Mouse (Mus musculus) B cell, adult 2 months (primary cell): ENCODE results near the gene Gata1.
A peak's percentile ranks its signal among the peaks of the same experiment; 100 is the strongest.
"Not testable (repeated sequence)": the region's sequence is repeated elsewhere in the genome, so short reads cannot be mapped to it uniquely, and the experiment has no call there.

Source experiments
- DNase-seq, 2 experiments: peaks; one replicate each; pipeline ENCODE4 v3.0.0; 2022

Gata1 gene

DNA sequence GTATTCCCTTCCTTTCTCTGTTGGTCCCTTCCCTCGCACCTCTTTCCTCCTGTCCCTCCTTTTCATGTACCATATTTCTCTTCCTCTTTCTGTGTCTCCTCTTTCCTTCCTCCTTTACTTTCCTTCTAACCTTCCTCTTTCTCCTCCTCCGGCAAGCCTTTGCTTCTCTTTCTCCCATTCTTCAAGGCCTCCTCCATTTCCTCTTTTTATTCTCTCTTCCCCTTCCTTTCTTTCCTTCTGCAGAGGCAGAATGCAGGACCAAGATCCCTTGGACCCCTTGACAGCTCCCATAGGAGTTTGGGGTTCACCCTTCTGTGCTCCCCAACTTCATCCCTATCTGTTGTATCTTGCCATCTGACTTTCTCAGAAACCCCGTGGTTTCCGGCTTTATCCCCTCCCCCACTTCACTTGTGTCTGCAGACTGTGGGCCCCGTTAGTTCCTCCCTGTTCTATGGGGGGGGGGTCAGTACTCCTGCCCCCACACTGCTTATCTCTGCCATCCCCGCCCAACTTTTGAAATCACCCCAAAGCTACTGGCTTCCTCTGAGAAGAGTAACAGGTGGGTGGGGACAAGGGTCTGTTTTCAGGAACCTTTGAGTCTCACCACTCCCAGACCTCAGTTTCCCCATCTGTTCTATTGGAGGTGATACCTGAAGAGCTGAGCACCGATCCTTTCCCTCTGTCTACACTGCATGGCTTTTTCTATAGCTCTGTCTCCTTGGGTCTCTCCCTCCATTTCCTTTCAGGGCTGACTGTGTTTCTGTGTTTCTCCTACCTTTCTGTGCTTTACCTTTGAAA is 13.8 kb downstream of the Gata1 start:
- DNase-seq, result peak in 1 of 2 experiments; percentile 1

DNA sequence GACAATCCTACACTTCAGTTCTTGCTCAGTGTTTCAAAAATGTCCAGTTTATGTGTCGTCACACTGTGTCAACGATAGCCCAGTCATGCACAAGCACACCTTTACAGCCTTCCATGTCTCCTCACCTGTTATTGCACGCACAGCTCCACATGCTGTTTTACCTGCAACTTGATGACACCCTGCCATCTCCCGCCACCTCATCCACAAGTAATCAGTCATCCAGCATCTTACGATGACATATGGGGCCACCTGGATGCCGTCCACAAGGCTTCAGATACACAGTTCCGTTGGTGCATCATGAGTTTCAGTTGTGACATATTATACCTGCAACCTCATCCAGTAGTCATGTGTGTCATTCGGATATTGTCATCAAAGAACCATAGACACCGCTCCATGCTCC is 19.0 kb downstream of the Gata1 start:
- no peak for DNase-seq

DNA sequence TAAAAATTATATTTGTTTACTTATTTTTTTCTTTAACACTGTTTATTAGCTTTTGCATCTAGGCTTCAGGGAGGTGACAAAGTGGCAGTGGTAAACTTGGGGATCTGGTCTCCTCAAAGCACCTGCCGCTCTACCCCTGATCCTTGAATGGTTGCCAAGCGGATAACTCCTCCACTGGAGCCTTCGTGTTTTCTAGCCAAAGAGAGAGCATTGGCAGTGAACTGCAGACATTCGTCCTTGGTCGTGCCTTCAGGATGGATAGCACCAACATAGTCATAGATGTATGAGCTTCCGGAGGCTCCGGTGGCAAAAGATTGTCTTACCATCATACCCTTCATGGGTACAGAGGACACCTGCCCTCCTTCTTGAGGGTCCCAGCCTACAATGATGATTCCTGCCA is 27.8 kb downstream of the Gata1 start:
- no peak for DNase-seq

DNA sequence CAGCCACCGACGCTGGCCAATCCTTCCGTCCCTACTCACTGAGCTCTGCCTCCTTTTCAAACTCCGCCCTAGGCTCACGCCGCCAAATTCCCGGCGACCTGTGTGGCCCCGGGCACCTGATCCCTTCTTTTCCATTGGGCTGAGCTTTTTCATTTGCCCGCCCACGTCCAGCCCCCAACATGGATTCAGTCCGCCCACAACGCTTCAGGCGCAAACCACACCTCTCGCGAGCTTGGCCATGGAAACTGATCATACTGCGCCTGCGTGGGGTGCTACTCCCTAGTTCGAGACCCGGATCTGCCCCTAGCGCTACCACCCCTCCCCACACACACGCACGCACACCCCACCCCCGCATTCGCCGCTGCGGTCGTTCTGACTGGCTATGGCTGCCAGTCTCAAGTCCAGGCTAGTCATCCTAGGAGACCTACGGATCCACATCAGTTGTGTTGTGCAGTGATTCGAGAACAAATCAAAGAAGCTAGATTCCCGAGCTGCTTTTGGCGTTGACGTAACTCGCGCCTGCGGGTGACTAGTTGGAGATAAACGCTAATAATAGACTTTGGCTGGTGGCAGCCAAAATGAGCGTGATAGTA is 29.9 kb downstream of the Gata1 start:
- DNase-seq, result peak; percentile 86 to 89

DNA sequence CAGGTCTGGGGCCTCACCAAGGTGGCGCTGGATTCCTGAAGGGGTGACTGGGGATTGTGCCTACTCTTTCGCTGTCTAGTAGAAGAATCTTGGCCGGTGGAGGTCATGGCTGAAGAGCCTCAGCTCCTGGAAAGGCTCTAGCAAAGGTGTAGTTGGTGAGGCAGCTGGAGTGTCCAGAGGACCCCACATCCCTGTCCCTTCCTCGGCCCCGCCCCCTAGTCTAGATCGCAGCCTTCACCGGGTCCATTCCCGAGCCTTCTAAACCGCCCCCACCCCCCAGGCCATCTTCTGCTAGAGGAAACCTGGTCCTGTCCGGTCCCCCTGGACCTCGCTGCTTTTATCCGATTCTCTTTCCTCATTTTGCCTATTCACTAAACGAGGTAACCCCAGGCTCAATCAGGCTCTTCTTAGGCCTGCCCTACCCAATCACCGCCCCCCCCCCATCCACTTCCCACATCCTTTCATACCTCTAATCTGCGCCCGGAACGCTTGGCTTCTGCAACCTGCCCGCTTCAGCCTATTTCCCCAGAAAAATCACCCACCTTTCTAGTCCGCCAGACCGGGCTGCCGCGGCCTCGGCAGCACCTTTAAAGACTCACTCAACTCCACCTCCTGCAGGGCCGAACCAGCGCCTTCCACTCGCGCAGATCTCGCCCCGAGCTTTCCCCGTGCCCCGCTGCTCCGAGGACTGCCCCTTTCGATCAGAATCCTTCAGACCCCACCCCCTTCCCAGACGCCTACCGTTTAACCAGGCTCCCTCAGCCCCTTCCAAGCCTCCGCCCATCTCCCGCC is 30.6 kb downstream of the Gata1 start, which contains the start of gene Hdac6:
Gene Hdac6 (minus strand): TSS at position 782 of the 792 bp plus-strand sequence.
- DNase-seq, result peak; percentile 1 to 6

DNA sequence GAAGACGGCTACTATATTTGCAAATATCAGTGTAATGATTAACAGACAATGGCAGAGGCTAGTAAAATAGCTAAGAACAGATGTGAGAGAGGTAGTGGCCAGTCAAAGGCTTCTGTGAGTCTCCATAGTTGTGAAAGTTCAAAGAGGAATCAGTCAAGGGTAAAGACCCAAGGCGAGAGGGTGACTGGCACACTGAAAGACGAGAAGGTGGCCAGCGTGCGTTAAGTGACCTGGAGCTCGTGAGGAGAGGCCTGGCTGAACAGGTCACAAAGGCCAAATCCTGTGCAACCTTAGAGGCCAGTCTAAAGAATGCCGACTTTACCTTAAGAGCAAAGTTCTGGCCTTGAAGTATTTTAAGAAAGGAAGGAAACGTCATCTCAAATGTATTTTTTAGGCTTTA is 32.3 kb downstream of the Gata1 start:
- no peak for DNase-seq

DNA sequence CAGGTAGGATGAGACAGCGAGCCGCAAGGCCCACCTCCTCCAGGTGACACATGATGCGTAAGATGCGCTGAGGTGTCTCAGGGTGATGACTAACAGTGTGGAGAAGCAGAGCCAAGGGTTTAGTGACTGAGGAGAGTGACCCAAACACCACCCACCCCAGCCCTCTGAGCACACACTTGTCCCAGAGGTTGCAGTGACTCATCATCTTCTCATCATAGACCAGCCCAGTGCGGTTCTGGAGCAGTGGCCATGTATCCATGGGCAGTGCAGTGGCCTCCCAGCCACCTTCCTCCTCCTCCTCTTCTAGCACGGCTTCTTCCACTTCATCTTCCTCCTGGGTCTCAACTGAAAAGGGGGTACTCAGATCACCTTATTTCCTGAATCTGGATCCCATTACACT is 40.2 kb downstream of the Gata1 start:
- DNase-seq, result no peak

DNA sequence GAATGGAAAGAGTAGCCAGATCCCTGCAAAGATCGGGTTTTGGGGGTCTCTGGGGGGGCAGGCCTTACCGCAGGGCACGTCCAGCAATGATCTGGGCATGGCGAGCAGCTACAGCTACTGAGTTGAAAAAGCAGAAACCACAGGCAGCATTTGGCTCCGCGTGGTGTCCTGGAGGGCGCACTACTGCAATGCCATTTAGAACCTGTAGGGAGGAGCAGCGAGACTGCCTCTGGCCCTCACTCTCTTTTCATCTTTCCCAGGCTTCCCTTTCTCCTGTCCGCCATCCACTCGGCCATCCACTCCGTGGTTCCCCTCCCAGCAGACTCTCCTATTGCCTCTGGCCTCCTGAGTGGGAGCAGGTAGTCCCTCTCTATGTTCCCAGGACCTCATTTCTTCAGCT is 41.0 kb downstream of the Gata1 start:
- no peak for DNase-seq

DNA sequence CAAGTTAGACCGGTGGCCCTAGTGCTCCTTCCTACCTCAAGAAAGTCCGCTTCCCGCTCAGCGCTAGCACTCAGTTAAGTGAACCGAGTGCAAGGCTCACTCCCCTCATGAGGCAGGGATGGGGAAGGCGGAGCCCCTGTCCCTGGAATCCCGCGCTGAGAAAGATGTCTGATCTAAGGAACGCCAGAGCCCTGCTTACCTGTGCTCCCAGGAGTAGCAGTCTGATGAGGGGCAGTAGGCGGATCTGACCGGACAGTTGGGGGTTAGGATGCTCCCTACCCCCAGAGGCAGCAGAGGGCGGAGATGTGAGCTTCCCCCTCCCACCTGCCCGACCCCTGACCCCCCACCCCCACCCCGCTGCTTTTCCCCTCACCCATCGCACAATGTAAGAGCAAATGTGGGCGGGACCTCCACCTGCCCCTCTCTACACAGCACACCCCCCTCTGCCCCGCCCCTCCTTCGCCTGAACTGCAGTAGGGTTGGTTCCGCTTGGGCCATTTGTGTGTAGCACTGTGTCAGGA is 49.5 kb downstream of the Gata1 start, which contains the start of gene Eras:
Gene Eras (minus strand): TSS at position 338 of the 521 bp plus-strand sequence.
- DNase-seq, result no peak

DNA sequence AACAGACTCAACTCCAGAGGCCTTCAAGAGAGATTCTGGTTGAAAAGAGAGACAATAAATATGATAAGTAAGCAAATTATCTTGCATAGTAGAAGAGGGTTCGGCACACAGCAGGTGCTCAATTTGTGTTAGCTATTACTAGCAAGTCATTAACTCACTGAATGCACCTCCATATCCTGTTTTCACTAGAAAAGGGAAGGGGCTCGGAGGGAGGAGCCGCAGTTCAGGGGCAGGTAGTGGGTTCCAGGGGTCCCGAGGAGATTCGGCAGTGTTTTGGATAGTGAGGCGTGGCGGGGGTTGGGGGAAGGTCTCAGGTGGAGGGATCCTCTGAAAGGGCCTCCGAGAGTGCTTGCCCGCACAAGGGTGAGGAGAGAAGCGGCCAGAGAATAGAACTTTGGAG is 50.8 kb downstream of the Gata1 start:
- no peak for DNase-seq

DNA sequence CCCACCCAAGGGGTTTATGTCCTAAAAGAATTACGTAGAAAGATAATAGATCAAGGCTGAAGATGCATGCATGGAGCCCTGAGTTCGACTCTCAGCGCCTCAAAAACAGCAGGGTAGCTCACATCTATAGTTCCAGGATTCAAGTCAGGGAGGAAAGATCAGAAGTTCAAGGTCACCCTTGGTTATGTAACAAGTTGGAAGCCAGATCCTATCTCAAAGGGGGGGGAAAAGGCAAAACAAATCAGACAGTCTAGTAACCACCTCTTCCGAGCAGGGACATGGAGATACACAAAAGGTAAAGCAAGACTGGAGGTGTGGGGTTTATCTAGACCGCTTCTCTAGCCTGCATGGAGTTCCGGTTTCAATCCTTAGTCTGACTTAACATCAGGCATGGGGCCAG is 51.6 kb downstream of the Gata1 start:
- DNase-seq, result no peak

DNA sequence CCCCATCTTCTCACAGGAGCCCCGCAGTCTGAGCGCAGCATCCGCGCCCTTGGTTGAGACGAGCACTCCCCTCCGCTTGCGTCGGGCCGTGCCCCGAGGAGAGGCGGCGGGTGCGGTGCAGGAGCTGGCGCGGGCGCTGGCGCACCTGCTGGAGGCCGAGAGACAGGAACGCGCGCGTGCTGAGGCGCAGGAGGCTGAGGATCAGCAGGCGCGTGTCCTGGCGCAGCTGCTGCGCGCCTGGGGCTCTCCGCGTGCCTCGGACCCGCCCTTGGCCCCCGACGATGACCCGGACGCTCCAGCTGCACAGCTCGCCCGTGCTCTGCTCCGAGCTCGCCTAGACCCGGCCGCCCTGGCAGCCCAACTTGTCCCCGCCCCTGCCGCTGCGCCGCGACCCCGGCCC is 55.8 kb downstream of the Gata1 start:
- DNase-seq, result no peak

DNA sequence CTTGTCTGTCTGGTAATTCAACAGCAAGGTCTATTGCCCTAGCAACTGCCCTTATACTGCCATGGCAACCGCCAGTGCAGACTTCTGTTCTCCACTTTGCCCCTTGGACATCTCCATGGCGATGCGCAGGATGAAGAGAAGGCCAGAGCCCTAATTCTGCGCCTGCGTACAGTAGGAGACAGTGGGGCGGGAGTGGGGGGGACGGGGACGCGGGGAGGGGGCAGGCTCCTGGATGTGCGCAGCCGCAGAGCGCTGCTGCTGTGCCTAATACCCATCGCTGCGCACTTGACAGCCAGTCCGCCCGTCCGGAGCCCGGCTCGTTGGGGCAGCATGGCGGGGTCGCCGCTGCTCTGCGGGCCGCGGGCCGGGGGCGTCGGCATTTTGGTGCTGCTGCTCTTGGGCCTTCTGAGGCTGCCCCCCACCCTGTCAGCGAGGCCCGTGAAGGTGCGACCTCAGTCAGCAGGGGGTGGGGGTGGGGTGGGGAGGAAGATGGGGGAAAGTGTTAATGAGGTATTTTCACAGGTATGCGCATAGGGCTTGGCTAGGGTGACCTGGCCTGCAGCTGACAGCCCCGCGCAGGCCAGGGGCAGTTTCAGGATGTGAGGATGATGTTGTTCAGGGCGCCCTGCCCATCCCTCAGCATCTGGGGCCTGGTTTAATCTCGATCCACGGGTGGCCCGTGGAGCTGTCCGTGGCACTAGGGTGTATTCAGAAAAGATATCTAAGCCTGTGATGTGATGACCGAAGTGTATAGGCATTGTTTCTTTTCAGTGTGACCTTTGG is 58.1 kb downstream of the Gata1 start, which contains the start of gene Pcsk1n:
Gene Pcsk1n (plus strand): TSS at position 222 of the 783 bp plus-strand sequence.
- DNase-seq, result no peak

DNA sequence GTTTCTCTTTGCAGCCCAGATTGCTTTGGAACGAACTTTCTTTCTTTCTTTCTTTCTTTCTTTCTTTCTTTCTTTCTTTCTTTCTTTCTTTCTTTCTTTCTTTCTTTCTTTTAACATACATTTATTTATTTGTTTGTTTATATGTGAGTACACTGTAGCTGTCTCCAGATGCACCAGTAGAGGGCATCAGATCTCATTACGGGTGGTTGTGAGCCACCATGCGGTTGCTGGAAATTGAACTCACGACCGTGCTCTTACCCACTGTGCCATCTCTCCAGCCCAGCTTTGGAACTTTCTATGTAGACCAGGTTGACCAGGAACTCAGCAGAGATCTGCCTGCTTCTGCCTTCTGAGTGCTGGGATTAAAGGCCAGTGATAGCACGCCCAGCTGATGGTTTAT is 59.9 kb downstream of the Gata1 start:
- DNase-seq, result not testable (repeated sequence)

DNA sequence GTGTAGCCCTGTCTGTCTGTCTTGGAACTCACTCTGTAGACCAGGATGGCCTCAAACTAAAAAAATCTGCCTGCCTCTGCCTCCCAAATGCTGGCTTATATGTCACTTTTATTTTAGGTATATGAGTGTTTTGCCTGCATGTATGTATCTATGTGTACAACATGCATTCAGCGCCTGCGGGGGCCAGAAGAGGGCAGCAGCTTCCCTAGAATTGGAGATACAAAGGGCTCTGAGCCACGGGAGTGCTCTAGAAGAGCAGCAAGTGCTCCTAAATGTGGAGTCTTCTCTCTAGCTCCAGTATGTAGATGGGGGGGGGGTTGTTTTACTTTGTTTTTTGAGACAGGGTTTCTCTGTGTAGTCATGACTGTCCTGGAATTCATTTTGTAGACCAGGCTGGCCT is 62.2 kb downstream of the Gata1 start:
- peak; percentile 46 to 47 for DNase-seq

DNA sequence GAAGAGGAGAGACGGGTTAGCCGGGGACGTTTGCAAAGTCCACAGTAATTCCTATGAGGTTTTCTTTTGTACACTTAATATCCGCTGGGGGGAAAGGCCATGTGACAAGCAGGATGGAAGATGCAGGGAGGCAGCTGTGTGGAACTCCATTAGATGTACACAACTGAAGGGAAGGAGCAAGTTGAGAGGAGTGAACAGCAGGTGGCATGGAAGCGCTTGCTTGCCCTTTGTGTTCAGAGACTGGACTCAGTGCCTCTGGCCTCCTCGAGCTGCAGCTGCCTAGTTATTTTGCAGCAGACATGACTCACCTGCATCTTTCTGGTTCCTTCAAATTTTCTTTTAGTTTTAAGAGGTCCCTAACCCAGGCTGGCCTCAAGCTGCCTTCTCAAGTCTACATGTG is 67.4 kb downstream of the Gata1 start:
- no peak for DNase-seq
